Mouse (Mus musculus) spleen, adult 2 months (tissue): ENCODE measurements around the gene Slc39a7.

Experiments used
- CTCF ChIP-seq: fragments of 200-500 bp; IDR thresholded peaks from 2 replicates; pipeline ENCODE4 v1.5.1; 2011; ENCODE audit warnings: mild to moderate bottlenecking, inconsistent platforms; ENCODE audit not compliant: insufficient read depth, insufficient read length, insufficient replicate concordance; ENCODE audit errors: extremely low read depth
- POLR2A ChIP-seq: fragments of 200-500 bp; IDR thresholded peaks from 2 replicates; pipeline ENCODE4 v1.6.1; 2011; ENCODE audit warnings: low read depth, low read length, inconsistent platforms

DNA sequence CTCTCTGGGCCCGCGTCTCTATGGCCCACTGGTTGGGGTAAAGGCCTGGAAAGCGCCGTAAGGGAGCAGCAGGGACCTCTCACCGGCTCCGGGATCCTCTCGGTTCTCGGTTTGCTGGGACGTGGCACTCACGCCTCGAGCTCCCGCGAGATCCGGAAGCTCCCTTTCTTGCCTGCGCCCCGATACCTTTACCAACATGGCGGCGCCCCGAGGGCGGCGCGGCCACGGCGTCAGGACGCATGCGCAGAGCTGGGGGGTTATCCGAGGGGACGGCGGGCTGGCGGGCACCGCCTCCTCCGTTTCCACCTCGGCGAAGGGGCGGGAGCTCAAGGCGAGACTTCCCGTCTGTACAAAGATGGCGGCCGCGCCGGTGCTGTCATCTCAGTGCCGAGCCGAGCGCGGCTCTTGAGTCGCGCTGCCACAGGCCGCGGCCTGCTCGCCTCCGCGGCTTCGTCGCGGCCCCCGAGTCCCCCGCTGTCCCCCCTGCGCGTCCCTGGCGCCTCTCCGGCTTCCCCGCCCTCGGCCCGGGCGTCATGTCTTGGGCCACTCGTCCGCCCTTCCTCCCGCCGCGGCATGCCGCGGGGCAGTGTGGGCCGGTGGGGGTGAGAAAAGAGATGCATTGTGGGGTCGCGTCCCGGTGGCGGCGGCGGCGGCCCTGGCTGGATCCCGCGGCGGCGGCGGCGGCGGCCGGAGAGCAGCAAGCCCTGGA, at the start of gene Slc39a7, which contains the start of gene Rxrb:
- TF ChIP-seq CTCF (no peak), POLR2A (peak; percentile 79)
